Mouse (Mus musculus): ENCODE measurements around the gene Tnk2. TPM values are rescaled to one million over a fixed set of nuclear protein-coding genes. Genes with fewer than 3 reads are reported as not detected.
A peak's percentile ranks its signal among the peaks of the same experiment; 100 is the strongest.

Gene Tnk2
- polyA plus RNA-seq, 1 experiment from 2014 or later = 14.6 TPM

- Histone ChIP-seq H3K27me3 (no peaks in the 10 kb centered on the region), H3K27ac (peak overlapping the region; percentile 93), H3K36me3 (ENCODE audit: poor library complexity, severe bottlenecking) (peaks cover 9% of the 10 kb centered on the region; the same call in 1 of the 2 replicates), H3K9me3 (replicated peaks) (no peaks in the 10 kb centered on the region), H3K4me1 (peaks cover 87% of the 10 kb centered on the region), H3K4me3 (peak overlapping the region; percentile 26), H3K4me2 (peak overlapping the region; percentile 75), H3K9ac (peak overlapping the region; percentile 55)
- ATAC-seq = no peak
- 81% methylated on average over 7 of the region's 7 CpGs for WGBS
Measured at GRCm38 (mm10) chr16:32662372-32662771, 18.7 kb downstream of the Tnk2 start.

GRCm38 (mm10) chr16:32663231-32663858 lies 19.7 kb downstream of the Tnk2 start:
- 59% methylated on average over 9 of the region's 9 CpGs for WGBS
- Histone ChIP-seq H3K36me3 (ENCODE audit: poor library complexity, severe bottlenecking) (peaks cover 18% of the 10 kb centered on the region; the same call in 1 of the 2 replicates), H3K4me1 (peaks cover 89% of the 10 kb centered on the region), H3K27ac (peak overlapping the region; percentile 79), H3K4me3 (no peak overlapping the region), H3K27me3 (no peaks in the 10 kb centered on the region), H3K4me2 (peak overlapping the region; percentile 26; the same call in 1 of the 2 replicates), H3K9ac (peak overlapping the region; percentile 13), H3K9me3 (replicated peaks) (no peaks in the 10 kb centered on the region)
- peak; percentile 11; the same call in 1 of the 2 replicates for ATAC-seq

- Histone ChIP-seq H3K4me2 (0 out of 2 replicates have a peak overlapping the region, but pooled peaks have one; percentile 26), H3K4me1 (peaks cover 80% of the 10 kb centered on the region), H3K9me3 (replicated peaks) (no peaks in the 10 kb centered on the region), H3K4me3 (no peak overlapping the region), H3K27ac (peak overlapping the region; percentile 79), H3K36me3 (ENCODE audit: poor library complexity, severe bottlenecking) (peaks cover 21% of the 10 kb centered on the region), H3K27me3 (no peaks in the 10 kb centered on the region), H3K9ac (no peak overlapping the region)
- WGBS = 70% methylated on average over 2 of the region's 2 CpGs
- ATAC-seq = no peak
Measured at GRCm38 (mm10) chr16:32664211-32664610, 20.5 kb downstream of the Tnk2 start.

GRCm38 (mm10) chr16:32665851-32666665 lies 22.4 kb downstream of the Tnk2 start:
- no peak for ATAC-seq
- Histone ChIP-seq H3K4me1 (peaks cover 62% of the 10 kb centered on the region), H3K9ac (no peak overlapping the region)

GRCm38 (mm10) chr16:32666671-32667551 lies 23.2 kb downstream of the Tnk2 start:
- Histone ChIP-seq H3K4me1 (peaks cover 53% of the 10 kb centered on the region), H3K36me3 (ENCODE audit: poor library complexity, severe bottlenecking) (peaks cover 48% of the 10 kb centered on the region), H3K9ac (peak overlapping the region; percentile 26; the same call in 1 of the 2 replicates), H3K27me3 (no peaks in the 10 kb centered on the region), H3K9me3 (replicated peaks) (no peaks in the 10 kb centered on the region), H3K4me2 (no peak overlapping the region), H3K27ac (no peak overlapping the region; the same call in 1 of the 2 replicates), H3K4me3 (no peak overlapping the region)
- ATAC-seq = no peak
- 66% methylated on average over 9 of the region's 9 CpGs for WGBS

More at GRCm38 (mm10) chr16:32665851-32666665, 22.4 kb downstream of the Tnk2 start:
- no peaks in the 10 kb centered on the region for H3K9me3 ChIP-seq (replicated peaks)
- no peaks in the 10 kb centered on the region for H3K27me3 ChIP-seq
- H3K36me3 ChIP-seq (ENCODE audit: poor library complexity, severe bottlenecking) = peaks cover 39% of the 10 kb centered on the region
- H3K27ac ChIP-seq = peak overlapping the region; percentile 54
- H3K4me3 ChIP-seq = no peak overlapping the region
- no peak overlapping the region for H3K4me2 ChIP-seq
- WGBS = 48% methylated on average over 11 of the region's 11 CpGs

GRCm38 (mm10) chr16:32667552-32667872 lies 23.8 kb downstream of the Tnk2 start:
- Histone ChIP-seq H3K9ac (peak overlapping the region; percentile 26; the same call in 1 of the 2 replicates), H3K36me3 (ENCODE audit: poor library complexity, severe bottlenecking) (peaks cover 54% of the 10 kb centered on the region), H3K4me3 (no peak overlapping the region), H3K4me1 (peaks cover 47% of the 10 kb centered on the region), H3K4me2 (no peak overlapping the region), H3K27ac (no peak overlapping the region), H3K9me3 (replicated peaks) (no peaks in the 10 kb centered on the region), H3K27me3 (no peaks in the 10 kb centered on the region)
- ATAC-seq = no peak
- WGBS = 86% methylated on average over 3 of the region's 3 CpGs

GRCm38 (mm10) chr16:32668030-32668429 lies 24.4 kb downstream of the Tnk2 start:
- Histone ChIP-seq H3K27ac (peak overlapping the region; percentile 28), H3K36me3 (ENCODE audit: poor library complexity, severe bottlenecking) (peaks cover 59% of the 10 kb centered on the region), H3K27me3 (no peaks in the 10 kb centered on the region), H3K9ac (no peak overlapping the region), H3K4me1 (peaks cover 42% of the 10 kb centered on the region), H3K4me3 (no peak overlapping the region), H3K4me2 (no peak overlapping the region), H3K9me3 (replicated peaks) (no peaks in the 10 kb centered on the region)
- WGBS = 66% methylated on average over 10 of the region's 10 CpGs
- ATAC-seq = no peak

- 67% methylated on average over 4 of the region's 4 CpGs for WGBS
- no peak overlapping the region for H3K4me2 ChIP-seq
- H3K4me1 ChIP-seq = peaks cover 38% of the 10 kb centered on the region
- H3K36me3 ChIP-seq (ENCODE audit: poor library complexity, severe bottlenecking) = peaks cover 63% of the 10 kb centered on the region
- H3K27me3 ChIP-seq = no peaks in the 10 kb centered on the region
- no peak overlapping the region; the same call in 1 of the 2 replicates for H3K27ac ChIP-seq
- no peak overlapping the region for H3K9ac ChIP-seq
- no peaks in the 10 kb centered on the region for H3K9me3 ChIP-seq (replicated peaks)
- no peak for ATAC-seq
- no peak overlapping the region for H3K4me3 ChIP-seq
Measured at GRCm38 (mm10) chr16:32668472-32668871, 24.8 kb downstream of the Tnk2 start.

- Histone ChIP-seq H3K9me3 (replicated peaks) (no peaks in the 10 kb centered on the region), H3K4me1 (peaks cover 30% of the 10 kb centered on the region), H3K4me2 (no peak overlapping the region), H3K27me3 (no peaks in the 10 kb centered on the region), H3K27ac (no peak overlapping the region), H3K9ac (no peak overlapping the region), H3K36me3 (ENCODE audit: poor library complexity, severe bottlenecking) (peaks cover 69% of the 10 kb centered on the region), H3K4me3 (no peak overlapping the region)
- 91% methylated on average over 10 of the region's 10 CpGs for WGBS
- ATAC-seq = no peak
Measured at GRCm38 (mm10) chr16:32669243-32669642, 25.6 kb downstream of the Tnk2 start.

- no peaks in the 10 kb centered on the region for H3K27me3 ChIP-seq
- no peak for ATAC-seq
- no peak overlapping the region for H3K9ac ChIP-seq
- H3K36me3 ChIP-seq (ENCODE audit: poor library complexity, severe bottlenecking) = peaks cover 82% of the 10 kb centered on the region
- no peak overlapping the region for H3K4me2 ChIP-seq
- WGBS = 91% methylated on average over 10 of the region's 10 CpGs
- H3K4me3 ChIP-seq = no peak overlapping the region
- H3K9me3 ChIP-seq (replicated peaks) = no peaks in the 10 kb centered on the region
- H3K4me1 ChIP-seq = peaks cover 23% of the 10 kb centered on the region
- no peak overlapping the region for H3K27ac ChIP-seq
Measured at GRCm38 (mm10) chr16:32670354-32671124, 26.9 kb downstream of the Tnk2 start.

- peaks cover 15% of the 10 kb centered on the region for H3K4me1 ChIP-seq
- WGBS = 90% methylated on average over 13 of the region's 13 CpGs
- peaks cover 84% of the 10 kb centered on the region for H3K36me3 ChIP-seq (ENCODE audit: poor library complexity, severe bottlenecking)
- no peak for ATAC-seq
- H3K9me3 ChIP-seq (replicated peaks) = no peaks in the 10 kb centered on the region
- no peak overlapping the region for H3K4me3 ChIP-seq
- H3K27ac ChIP-seq = no peak overlapping the region
- H3K27me3 ChIP-seq = no peaks in the 10 kb centered on the region
- H3K9ac ChIP-seq = no peak overlapping the region
- H3K4me2 ChIP-seq = no peak overlapping the region
Measured at GRCm38 (mm10) chr16:32671206-32671887, 27.7 kb downstream of the Tnk2 start.
